Mouse (Mus musculus) heart, adult 8-10 months (tissue): Measurements from ENCODE around the gene Arl8a. TPM values are rescaled to one million over a fixed set of nuclear protein-coding genes. Genes with fewer than 3 reads are reported as not detected.
A peak's percentile ranks its signal among the peaks of the same experiment; 100 is the strongest.
"Not testable (repeated sequence)": the region's sequence is repeated elsewhere in the genome, so short reads cannot be mapped to it uniquely, and the experiment has no call there.

Experiments
- DNase-seq: peaks from one replicate; pipeline ENCODE4 v3.0.0; 2022; ENCODE audit warnings: low spot score
- total RNA-seq, 4 experiments: library from RNA; stranded (reverse); gene quantifications; 2 replicates each; pipeline ENCODE4 v1.2.4; 2022

Gene Arl8a
- total RNA-seq, 4 experiments from 2014 or later: 19.0 to 21.4 (median 20.7) TPM

GRCm38 (mm10) chr1:135169556-135170224 lies 23.1 kb downstream of the Arl8a start:
- no peak for DNase-seq

- DNase-seq: no peak
Measured at GRCm38 (mm10) chr1:135170299-135170698, 23.7 kb downstream of the Arl8a start.

DNA sequence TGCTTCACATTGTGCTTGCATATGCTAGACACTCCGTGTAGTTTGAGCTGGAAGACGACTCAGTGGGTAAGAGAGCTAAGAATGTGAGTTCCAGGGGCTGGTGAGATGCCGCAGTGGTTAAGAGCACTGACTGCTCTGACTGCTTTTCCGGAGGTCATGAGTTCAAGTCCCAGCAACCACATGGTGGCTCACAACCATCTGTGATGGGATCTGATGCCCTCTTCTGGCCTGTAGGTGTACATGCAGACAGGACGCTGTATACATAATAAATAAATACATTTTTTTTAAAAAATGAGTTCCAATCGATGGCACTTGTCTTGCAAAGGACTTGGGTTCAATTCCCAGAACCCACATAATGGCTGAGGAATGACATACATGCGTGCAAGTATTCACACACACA lies 24.6 kb downstream of the Arl8a start:
- no peak for DNase-seq

- DNase-seq: peak; percentile 63
Measured at GRCm38 (mm10) chr1:135171984-135172383, 25.4 kb downstream of the Arl8a start.

- DNase-seq: no peak
Measured at GRCm38 (mm10) chr1:135173311-135173710, 26.7 kb downstream of the Arl8a start.

DNA sequence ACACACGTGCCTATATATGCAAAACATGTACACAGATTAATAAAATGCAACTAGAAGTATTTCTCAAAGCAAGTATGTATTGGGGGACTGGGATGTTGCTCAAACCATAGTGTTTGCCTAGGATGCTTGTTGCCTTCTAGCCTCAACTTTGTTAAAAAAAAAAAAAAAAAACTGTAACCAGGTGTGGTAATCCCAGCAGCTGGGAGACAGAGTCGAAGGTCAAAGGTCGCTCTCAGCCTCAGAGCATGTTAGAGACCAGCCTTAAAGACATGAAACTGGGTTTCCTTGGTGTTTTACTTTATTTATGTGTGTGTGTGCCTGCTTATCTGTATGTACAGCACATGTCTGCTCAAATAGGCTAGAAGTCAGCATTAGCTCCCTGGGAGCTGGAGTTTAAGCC lies 28.6 kb downstream of the Arl8a start:
- DNase-seq: no peak

- no peak for DNase-seq
Measured at GRCm38 (mm10) chr1:135177724-135178123, 31.1 kb downstream of the Arl8a start.

DNA sequence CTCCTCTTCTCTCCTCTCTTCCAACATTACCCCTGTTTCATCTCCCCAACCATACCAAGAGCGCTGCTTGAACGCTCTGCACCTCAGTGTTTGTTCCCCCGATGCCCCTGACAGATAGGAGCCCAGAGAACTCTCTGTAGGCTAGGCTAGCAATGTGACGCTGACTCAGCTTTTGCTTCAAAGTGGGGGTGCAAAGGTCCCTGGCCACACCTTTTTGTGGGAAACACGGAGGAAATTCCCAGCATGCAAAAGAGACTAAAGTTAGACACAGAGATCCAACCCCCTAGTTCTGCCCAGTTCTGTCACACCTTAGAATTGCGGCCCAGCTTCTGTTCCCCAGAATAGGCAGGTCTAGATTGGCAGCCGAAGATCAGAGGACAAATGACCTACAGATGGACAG lies 32.2 kb downstream of the Arl8a start:
- no peak for DNase-seq

GRCm38 (mm10) chr1:135180830-135181229 lies 34.2 kb downstream of the Arl8a start:
- no peak for DNase-seq

GRCm38 (mm10) chr1:135181275-135181674 lies 34.7 kb downstream of the Arl8a start:
- no peak for DNase-seq

GRCm38 (mm10) chr1:135181880-135182623 lies 35.4 kb downstream of the Arl8a start:
- no peak for DNase-seq

DNA sequence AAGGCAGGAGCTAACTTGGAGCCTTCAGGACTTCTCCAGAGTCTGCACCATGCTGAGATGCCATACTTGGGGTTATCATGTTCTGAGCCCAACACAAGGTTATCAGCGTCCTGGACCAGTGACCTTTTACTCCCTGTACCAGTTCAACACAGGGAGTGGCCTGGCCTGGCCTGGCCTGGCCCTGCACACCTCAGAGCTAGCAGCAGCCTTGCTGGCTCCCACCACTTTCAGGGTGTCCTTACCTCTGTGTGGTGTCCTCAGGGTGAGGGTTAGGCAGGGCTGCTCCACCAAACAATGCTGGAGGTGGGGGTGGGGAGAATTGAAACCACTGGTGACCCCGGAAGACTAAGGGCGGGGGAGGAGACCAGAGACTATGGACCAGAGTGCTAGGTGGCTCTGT lies 36.4 kb downstream of the Arl8a start:
- DNase-seq: no peak

- no peak for DNase-seq
Measured at GRCm38 (mm10) chr1:135183448-135183847, 36.8 kb downstream of the Arl8a start.

- no peak for DNase-seq
Measured at GRCm38 (mm10) chr1:135183941-135184570, 37.4 kb downstream of the Arl8a start.

- no peak for DNase-seq
Measured at GRCm38 (mm10) chr1:135185936-135186335, 39.3 kb downstream of the Arl8a start.

DNA sequence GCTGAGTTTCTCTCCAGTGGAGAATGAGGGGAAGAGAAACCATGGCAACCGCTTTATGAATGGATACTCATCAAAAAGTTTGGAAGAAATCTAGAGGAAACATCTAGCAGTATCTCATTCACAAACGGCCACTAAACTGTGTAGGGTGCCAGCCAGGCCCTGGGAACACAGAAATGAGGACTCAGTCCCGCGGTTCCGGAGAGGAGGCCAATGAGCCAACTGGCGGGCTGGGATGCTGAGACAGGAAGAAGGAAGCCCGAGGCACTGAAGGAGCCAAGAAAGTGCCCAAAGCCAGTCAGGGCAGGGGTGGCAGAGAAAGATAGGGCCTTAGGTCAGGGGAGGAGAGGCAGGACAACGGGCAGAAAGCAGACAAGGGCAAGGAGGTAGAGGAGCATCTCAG lies 39.8 kb downstream of the Arl8a start:
- DNase-seq: no peak

DNA sequence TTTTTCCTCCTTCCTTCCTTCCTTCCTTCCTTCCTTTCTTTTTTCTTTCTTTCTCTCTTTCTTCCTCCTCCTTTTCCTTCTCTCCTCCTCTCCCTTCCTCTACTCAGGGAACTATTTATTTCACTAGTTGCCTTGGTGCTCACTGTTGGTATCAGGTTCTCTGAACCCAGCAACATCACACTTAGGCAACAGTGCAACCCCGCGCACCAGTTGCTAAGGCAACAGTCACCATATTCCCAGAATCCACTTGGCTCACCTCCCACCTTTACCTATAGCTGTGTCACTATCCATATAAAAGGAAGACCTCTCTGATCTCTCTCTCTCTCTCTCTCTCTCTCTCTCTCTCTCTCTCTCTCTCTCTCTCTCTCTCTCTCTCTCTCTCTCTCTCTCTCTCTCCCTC lies 40.4 kb downstream of the Arl8a start:
- DNase-seq: not testable (repeated sequence)

- peak; percentile 55 for DNase-seq
Measured at GRCm38 (mm10) chr1:135188197-135188596, 41.6 kb downstream of the Arl8a start.

GRCm38 (mm10) chr1:135189186-135189585 lies 42.6 kb downstream of the Arl8a start:
- DNase-seq: no peak

GRCm38 (mm10) chr1:135194335-135194734 lies 47.7 kb downstream of the Arl8a start:
- not testable (repeated sequence) for DNase-seq

DNA sequence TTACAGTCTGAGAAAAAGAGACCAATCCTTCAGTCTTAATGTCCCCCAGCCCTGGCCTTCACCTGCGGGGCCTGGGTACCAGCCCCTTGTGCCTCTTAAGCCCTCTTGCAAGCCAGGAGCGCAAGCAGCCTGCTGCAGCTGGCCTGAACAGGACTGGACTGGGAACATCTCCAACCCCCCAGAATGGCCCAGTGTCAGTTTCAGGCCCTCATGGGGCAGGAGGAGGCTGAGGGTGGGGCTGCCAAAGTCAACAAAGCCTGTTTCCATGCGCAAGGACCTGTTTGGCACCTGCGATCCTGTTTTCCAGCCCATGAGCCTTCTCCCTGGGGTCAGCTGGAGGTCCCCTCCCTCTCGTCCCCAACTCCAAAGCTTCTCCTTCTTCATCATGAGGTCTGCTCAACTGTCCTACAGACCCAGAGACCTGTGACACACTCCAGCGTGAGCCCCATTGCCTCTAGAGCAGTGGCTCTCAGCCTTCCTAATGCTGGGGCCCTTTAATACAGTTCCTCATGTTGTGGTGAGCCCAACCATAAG lies 49.4 kb downstream of the Arl8a start:
- DNase-seq: peak; percentile 36

GRCm38 (mm10) chr1:135198412-135198811 lies 51.8 kb downstream of the Arl8a start:
- DNase-seq: no peak
